14 mouse cellular contexts compared by ENCODE assay signal in genomic region chr6:143315859-143316258, GRCm38 (mm10).
DNase-seq lines count a peak whose midpoint lies in the region; ATAC-seq and TF ChIP-seq lines count a peak whose summit lies in the region.
"Had no signal": no experiment of that assay in that cellular context is flagged by ENCODE, and none has a peak within 500 bp of the region (broad histone marks: within the 10 kb centered on the region; RNA-seq: fewer than 3 reads in every experiment).

No protein-coding gene starts in this region.

- intact Hi-C loops in left cerebral cortex, postnatal 14 days (cut with DNase I), result no loop called here

- 58% methylated on average over 9 of the region's 9 CpGs for WGBS in kidney, adult 2 months
- 71% methylated on average over 9 of the region's 9 CpGs for WGBS in kidney, embryonic 16.5 days
- 48% methylated on average over 9 of the region's 9 CpGs for WGBS in intestine, embryonic 16.5 days

- H3K4me2 ChIP-seq in kidney, embryonic 16.5 days (replicated peaks; ENCODE audit: low read depth, low read length), result no peak overlapping the region
- no peak overlapping the region for H3K4me2 ChIP-seq in intestine, embryonic 16.5 days (ENCODE audit: low read depth, low read length)
- H3K4me2 ChIP-seq: embryonic facial prominence, embryonic 12.5 days; liver, embryonic 13.5 days had no signal

- H3K4me1 ChIP-seq in kidney, adult 2 months (ENCODE audit: control insufficient read depth, insufficient read depth, low read length), result no peaks in the 10 kb centered on the region
- H3K4me1 ChIP-seq in kidney, embryonic 16.5 days (ENCODE audit: insufficient read depth, low read length), result no peaks in the 10 kb centered on the region
- no peaks in the 10 kb centered on the region for H3K4me1 ChIP-seq in intestine, embryonic 16.5 days (ENCODE audit: control insufficient read depth, insufficient read depth, low read length)
- H3K4me1 ChIP-seq: embryonic facial prominence, embryonic 12.5 days; liver, embryonic 13.5 days had no signal

- no peak overlapping the region for H3K27ac ChIP-seq in kidney, adult 2 months (ENCODE audit: insufficient read depth, low read depth, low read length)
- H3K27ac ChIP-seq in kidney, embryonic 16.5 days (ENCODE audit: low read length), result no peak overlapping the region
- H3K27ac ChIP-seq in intestine, embryonic 16.5 days (ENCODE audit: low read length), result no peak overlapping the region
- H3K27ac ChIP-seq: embryonic facial prominence, embryonic 12.5 days; hindbrain, postnatal 0 days; liver, embryonic 13.5 days had no signal

- no peaks in the 10 kb centered on the region for H3K9me3 ChIP-seq in kidney, embryonic 16.5 days (ENCODE audit: low read length)
- no peaks in the 10 kb centered on the region for H3K9me3 ChIP-seq in intestine, embryonic 16.5 days (ENCODE audit: control insufficient read depth, low read length)
- H3K9me3 ChIP-seq: embryonic facial prominence, embryonic 12.5 days; liver, embryonic 13.5 days had no signal

- no peaks in the 10 kb centered on the region for H3K36me3 ChIP-seq in kidney, adult 2 months (ENCODE audit: control insufficient read depth, insufficient read depth, low read length)
- no peaks in the 10 kb centered on the region for H3K36me3 ChIP-seq in kidney, embryonic 16.5 days (ENCODE audit: insufficient read depth, low read length)
- no peaks in the 10 kb centered on the region for H3K36me3 ChIP-seq in intestine, embryonic 16.5 days (ENCODE audit: control insufficient read depth, insufficient read depth, low read length)
- H3K36me3 ChIP-seq: embryonic facial prominence, embryonic 12.5 days; liver, embryonic 13.5 days had no signal

- TF ChIP-seq POLR2A in kidney, adult 2 months (IDR thresholded peaks at IDR 0.05; ENCODE audit: low read depth, low read length), result no peak

- no peaks in the 10 kb centered on the region for H3K27me3 ChIP-seq in kidney, adult 2 months (replicated peaks; ENCODE audit: control insufficient read depth, insufficient read depth, low read length)
- H3K27me3 ChIP-seq in kidney, embryonic 16.5 days (ENCODE audit: insufficient read depth, low read length), result 0 out of 2 replicates have a peak, but pooled peaks cover 1% of the 10 kb centered on the region
- H3K27me3 ChIP-seq in intestine, embryonic 16.5 days (replicated peaks; ENCODE audit: control insufficient read depth, insufficient read depth, low read length), result no peaks in the 10 kb centered on the region
- H3K27me3 ChIP-seq: embryonic facial prominence, embryonic 12.5 days; liver, embryonic 13.5 days had no signal

- ATAC-seq in kidney, embryonic 16.5 days (ENCODE audit: low FRiP score, low TSS enrichment), result no peak
- ATAC-seq in intestine, embryonic 16.5 days, result peak; percentile 56
- ATAC-seq: forebrain, embryonic 14.5 days; hindbrain, postnatal 0 days; midbrain, embryonic 16.5 days had no signal

- no peak for TF ChIP-seq CTCF in kidney, adult 2 months (conservative IDR thresholded peaks at IDR 0.05; ENCODE audit: insufficient read depth, insufficient read length, low read depth, low read length)

- H3K9ac ChIP-seq in kidney, embryonic 16.5 days (replicated peaks; ENCODE audit: low read length), result no peak overlapping the region
- H3K9ac ChIP-seq in intestine, embryonic 16.5 days (ENCODE audit: low read depth, low read length), result no peak overlapping the region
- H3K9ac ChIP-seq: embryonic facial prominence, embryonic 12.5 days; liver, embryonic 13.5 days had no signal

- H3K4me3 ChIP-seq in kidney, adult 2 months (ENCODE audit: insufficient read depth, low read depth, low read length), result no peak overlapping the region
- H3K4me3 ChIP-seq in kidney, embryonic 16.5 days (ENCODE audit: low read length), result no peak overlapping the region
- no peak overlapping the region for H3K4me3 ChIP-seq in intestine, embryonic 16.5 days (ENCODE audit: low read length)
- H3K4me3 ChIP-seq: embryonic facial prominence, embryonic 12.5 days; liver, embryonic 13.5 days had no signal

- DNase-seq in kidney, adult 2 months, result peak; percentile 53
- DNase-seq in adrenal gland, postnatal 14 days, result peak; percentile 31
- peak; percentile 91 for DNase-seq in lung, postnatal 36 days
- no peak for DNase-seq in left cerebral cortex, postnatal 14 days (ENCODE audit: low spot score in 2 of 2)
- DNase-seq in natural killer cell, adult 2 months (ENCODE audit: low spot score in 2 of 2), result no peak
- DNase-seq: cerebellum, adult 2 months; liver, embryonic 13.5 days; thymus, postnatal 4 days had no signal

Comparison
In these comparisons a context has a peak if more than half of its experiments do, and no peak if none do; other contexts are left out.
1. DNase-seq: peak in kidney, adult 2 months (single experiment), adrenal gland, postnatal 14 days (single experiment) and lung, postnatal 36 days (single experiment); none in left cerebral cortex, postnatal 14 days (0 of 2) and natural killer cell, adult 2 months (0 of 2).